Mouse (Mus musculus): ENCODE results near the gene Plcb1.
"Not testable (repeated sequence)": the region's sequence is repeated elsewhere in the genome, so short reads cannot be mapped to it uniquely, and the experiment has no call there.

DNA sequence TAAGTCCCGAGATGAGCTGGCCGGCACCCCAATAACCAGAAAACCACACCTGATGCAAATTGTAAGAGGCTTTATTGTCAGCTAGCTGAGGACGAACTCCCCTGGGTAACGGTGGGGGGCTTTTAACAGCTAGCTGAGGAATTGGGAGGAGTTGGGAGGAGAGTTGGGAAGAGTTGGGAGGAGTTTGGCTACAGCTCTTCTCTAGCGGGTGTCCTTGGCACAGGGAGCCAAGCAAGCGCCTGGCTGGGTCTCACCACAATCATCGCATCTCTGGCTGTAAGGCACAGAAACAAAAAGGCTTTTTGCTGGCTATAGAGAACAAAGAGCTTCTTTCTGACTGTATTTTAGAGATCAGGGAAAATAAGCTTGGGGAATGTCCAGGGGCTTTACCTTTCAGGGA is 594.9 kb downstream of the Plcb1 start:
- TF ChIP-seq CTCF, EP300 (IDR thresholded peaks at IDR 0.05; ENCODE audit: low read depth): not testable (repeated sequence)
